Mouse (Mus musculus): Measurements from ENCODE around the gene Trim25. TPM values are rescaled to one million over a fixed set of nuclear protein-coding genes. Genes with fewer than 3 reads are reported as not detected.

Trim25 gene
- total RNA-seq (2021): 1 to 10 TPM; 4.0 to 5.2 TPM
- long read RNA-seq, experiment 1: 0 reads
- long read RNA-seq, experiment 2: 0 reads

GRCm38 (mm10) chr11:88998974-88999722, at the start of gene Trim25:
Trim25 (plus strand) TSS chr11:88999376.
- peak; percentile 21 to 50 for DNase-seq (ENCODE audit: low spot score in 2 of 2)

DNA sequence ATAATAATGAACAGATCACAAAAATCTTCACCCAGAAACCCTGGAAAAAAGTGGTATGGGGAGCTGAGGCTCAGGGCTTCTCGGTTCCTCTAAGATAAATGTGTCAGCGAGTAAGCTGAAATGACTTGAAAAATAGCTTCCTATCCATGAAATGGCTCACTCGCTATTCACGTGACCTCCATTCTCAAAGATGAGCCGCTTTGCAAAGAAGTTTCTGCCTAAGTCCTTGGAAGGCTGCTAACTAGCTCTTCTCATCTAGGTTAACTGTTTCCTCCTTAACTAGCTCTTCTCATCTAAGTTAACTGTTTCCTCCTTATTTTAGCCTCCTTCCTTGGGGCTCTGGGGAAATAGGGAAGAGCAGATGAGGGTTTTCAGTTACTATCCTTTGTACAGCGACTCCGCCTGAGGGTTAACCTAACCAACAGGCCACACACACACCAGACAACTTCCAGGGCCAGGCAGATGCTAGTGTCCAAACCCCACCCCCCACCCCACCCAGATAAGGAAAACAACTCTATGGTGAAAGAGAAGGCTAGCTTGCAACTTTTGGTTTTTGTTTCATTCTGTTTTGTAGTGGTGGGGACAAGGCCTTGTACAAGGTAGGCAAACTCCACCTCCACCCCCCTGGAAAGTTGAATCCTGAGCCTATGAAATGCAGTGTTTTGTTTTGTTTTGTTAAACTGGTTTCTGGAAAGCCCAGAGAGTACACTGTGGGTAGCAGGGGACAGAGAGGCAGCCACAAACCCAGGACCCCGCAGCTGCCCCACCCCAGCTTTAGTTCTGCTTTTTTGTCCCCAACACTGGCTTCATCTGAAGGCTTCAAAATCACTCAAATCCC, 49.2 kb upstream of the Trim25 start:
- no peak for DNase-seq (ENCODE audit: low spot score in 2 of 2)

DNA sequence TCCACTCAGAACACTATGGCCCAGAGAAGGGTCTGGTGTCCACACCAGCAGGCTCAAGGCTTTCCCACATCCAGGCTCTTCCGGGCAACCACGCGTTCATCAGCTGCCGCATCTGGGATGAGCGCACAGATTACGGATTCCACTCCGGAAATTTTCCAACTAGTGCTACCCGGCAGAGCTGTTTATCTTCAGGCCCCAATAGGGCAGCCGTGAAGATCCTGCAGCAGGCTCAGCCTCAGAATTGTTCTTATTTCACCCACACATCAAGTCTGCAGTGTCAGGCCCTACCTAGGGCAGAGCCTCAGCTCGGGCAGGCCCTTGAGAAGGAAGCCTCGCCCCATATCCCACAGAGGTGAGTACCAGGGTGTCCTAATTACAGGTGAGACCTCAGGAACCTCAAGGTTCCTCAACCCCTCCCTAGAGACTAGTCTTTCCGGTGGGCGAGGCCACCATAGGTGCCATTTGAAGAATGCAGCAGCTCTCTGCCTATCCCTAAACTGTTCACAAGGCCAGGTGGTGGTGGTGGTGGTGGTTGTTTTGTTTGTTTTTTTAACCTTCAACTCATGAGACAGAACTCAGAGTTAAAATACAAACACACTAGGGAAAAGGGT, 48.4 kb upstream of the Trim25 start:
- no peak for DNase-seq (ENCODE audit: low spot score in 2 of 2)

DNA sequence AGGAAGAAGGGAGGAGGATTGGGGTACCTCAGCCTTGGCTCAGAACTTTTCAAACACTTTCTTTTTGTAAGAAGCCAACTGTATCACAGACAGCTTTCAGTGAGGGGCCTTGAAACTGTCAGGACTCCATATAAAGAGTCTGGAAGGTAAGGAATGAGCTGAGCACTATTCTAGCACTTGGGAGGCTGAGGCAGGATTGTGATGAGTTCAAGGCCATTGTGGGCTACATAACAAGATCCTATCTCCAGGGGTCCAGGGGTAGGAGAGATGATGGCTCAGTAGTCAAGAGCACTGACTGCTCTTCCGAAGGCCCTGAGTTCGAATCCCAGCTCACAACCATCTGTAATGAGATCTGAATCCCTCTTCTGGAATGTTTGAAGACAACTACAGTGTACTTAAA, 47.6 kb upstream of the Trim25 start:
- no peak for DNase-seq (ENCODE audit: low spot score in 2 of 2)

DNA sequence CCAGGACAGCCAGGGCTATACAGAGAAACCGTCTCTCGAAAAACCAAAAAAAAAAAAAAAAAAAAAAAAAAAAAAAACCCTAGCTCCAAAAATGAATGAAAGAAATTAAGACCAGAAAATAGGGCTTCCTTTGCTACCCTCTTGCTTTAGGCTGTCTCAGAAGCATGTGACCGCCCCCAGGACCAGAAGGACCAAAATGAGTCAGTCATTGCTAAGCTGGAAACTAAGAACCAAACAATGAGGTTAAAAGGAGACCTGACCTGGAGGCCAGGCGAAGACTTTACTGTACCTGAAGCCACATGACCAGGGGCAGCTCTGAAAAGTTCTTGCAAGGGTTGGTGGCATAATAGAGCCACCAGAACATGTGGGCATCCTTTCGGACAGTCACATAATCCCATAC, 47.1 kb upstream of the Trim25 start:
- no peak for DNase-seq (ENCODE audit: low spot score in 2 of 2)

DNA sequence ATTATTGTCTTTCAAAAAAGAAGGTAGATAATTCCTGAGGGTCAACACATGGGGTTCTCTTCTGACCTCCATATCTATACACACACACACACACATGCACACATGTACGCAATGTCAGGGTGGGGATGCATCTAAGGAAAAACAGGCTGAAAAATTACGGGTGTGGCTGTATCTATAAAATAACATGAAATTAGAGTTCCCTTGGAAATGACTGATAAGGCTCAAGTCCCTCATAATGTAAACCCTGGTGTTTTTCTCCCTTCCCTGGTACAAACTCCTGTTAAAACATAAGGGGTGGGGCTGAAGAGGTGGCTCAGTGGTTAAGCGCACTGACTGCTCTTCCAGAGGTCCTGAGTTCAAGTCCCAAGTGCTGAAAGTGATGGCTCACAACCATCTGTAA, 45.6 kb upstream of the Trim25 start:
- DNase-seq (ENCODE audit: low spot score in 2 of 2): no peak

GRCm38 (mm10) chr11:88954803-88955202, 44.4 kb upstream of the Trim25 start:
- peak in 1 of 2 experiments; percentile 10 for DNase-seq (ENCODE audit: low spot score in 2 of 2)

- peak; percentile 89 to 96 for DNase-seq (ENCODE audit: low spot score in 2 of 2)
Observed at GRCm38 (mm10) chr11:88955217-88955969, 43.8 kb upstream of the Trim25 start, which contains the start of gene Scpep1. Scpep1 (minus strand) TSS chr11:88955465.

DNA sequence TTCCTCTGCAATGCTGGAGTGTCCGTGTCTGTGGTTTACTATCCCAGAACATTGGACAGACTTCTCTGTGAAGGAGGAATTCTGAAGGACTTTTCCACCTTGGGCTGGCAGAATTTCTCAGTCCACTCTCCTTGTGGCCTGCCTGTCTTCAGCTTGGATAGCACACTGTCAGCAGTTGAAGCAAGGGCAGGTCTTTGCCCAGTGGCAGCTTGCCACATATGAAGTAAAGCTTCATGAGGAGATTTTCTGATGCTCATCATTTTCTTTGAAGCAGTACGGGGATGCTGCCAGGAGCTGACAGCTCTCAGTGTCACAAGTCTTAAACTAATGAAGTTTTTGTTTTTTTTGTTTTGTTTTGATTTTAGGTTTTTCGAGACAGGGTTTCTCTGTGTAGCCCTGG, 40.3 kb upstream of the Trim25 start:
- no peak for DNase-seq (ENCODE audit: low spot score in 2 of 2)

DNA sequence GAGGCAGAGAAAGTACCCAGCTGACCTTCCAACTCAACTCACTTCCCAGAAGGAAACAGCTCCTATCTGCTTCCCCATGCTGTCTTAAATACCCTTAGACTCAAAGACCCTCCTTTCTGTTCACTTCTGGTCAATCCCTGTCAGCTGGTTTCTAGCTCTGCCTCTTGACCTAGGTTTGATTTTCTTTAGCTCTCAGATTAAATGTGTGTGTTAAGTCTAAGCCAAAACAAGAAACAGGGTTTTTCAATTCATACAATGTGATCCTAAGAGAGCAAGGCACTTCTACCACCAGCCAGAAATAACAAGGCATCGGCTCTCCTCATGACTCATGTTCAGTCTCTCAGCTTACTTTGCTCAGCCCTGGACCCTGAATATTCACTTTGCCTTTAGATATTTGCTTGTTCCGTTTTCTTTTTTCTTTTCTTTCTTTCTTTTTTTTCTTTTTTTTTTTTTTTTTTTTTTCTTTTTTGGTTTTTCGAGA, 32.3 kb upstream of the Trim25 start, which contains the start of gene Elobl:
TSS of gene Elobl (minus strand) at position 51 of the 481 bp plus-strand sequence.
- DNase-seq (ENCODE audit: low spot score in 2 of 2): no peak

- peak in 1 of 2 experiments; percentile 15 for DNase-seq (ENCODE audit: low spot score in 2 of 2)
Observed at GRCm38 (mm10) chr11:88970202-88970732, 28.9 kb upstream of the Trim25 start, which contains the start of gene Coil. Coil (plus strand) TSS chr11:88970252.

GRCm38 (mm10) chr11:88973776-88974701, 25.1 kb upstream of the Trim25 start:
- DNase-seq (ENCODE audit: low spot score in 2 of 2): peak; percentile 94

GRCm38 (mm10) chr11:88976320-88976719, 22.9 kb upstream of the Trim25 start:
- DNase-seq (ENCODE audit: low spot score in 2 of 2): no peak

DNA sequence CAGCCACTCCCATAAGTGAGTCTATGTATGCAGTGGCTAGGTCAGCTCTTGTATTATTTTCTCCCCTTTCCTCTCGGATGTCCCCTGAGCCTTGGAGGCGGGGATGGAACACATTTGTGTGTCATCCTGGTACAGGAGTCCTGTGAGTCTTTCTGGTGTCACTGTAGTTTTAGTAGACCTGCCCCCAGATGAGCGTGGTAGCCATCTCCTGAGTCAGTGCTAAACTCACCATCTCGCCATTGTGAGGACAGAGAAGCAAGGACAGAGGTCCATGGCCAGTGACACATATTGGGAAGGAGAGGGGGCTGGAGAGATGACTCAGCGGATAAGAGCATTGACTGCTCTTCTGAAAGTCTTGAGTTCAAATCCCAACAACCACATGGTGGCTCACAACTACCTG, 22.0 kb upstream of the Trim25 start:
- no peak for DNase-seq (ENCODE audit: low spot score in 2 of 2)

DNA sequence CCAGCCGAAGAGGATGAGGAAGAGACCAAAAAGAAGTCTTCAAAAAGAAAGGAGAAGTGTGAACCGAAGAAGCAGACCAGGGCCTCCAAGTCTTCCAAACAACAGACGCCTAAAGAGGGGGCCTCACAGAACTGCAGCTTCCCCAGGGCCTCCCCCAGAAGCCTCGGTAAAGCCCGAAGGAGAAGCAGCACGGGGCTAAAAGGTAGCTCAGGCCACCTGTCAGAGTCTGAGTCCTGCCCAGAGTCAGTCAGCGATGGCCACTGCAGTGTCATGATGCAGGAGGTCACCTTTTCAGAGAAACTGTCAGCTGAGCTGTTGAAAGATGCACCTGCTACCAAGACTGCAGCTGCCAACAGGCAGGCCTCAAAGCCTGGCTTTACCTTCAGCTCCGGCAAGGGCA, 17.8 kb upstream of the Trim25 start:
- DNase-seq (ENCODE audit: low spot score in 2 of 2): no peak

DNA sequence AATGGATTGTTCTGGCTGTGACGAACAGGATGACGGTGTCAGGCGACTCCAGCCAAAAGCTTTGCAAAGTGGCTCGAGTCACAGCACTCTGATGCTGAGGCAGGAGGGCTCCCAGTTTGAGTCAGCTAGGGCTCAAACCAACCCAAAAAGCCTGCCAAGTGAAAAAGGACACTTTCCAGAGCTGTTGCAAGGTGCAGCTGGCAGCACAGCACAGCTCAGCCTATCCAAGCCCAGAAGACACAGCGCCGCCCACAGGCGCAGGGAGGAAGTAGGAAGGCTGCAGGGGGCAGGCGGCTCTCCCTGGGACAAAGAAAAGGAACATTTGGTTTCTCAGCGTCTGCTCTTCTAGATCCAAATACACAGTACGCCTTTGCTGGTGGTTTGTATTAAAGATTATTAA, 12.6 kb upstream of the Trim25 start:
- DNase-seq (ENCODE audit: low spot score in 2 of 2): no peak

DNA sequence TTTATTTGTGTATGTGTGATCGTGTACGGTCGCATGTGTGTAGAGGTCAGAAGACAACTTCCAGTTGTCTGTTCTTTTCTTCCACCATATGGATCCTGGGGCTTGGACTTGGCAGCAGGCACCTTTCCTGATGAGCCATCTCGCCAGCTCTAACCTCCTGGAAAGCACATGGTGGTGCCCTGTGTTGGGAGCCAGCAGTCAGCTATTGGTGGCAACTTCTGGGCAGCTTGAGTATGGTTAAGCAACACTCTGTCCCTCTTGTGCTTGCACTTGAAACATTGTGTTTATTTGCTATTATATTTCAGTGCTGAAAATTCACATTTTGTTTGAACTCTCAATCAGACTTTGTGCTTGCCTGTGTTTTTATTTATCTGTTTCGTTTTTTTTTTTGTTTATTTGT, 10.2 kb upstream of the Trim25 start:
- DNase-seq (ENCODE audit: low spot score in 2 of 2): no peak

DNA sequence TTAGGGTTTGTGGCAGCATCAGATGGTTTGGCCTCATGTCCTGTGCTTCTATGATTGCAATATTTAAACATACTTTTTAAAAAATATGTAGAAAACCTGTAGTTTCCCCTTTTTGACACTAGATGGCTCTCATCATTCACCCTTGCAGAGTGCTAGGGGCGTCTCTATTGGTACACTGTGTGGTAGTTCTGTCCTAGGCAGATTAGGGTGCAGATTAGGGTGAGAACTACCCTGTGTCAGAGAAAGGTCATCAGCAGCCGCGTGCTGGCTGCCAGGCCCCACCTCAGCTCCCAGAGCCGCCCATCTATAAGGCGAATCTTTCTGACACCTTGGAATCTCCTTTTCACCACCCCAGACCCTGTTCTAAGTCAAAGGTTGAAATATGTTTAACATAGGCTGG, 9.6 kb upstream of the Trim25 start:
- no peak for DNase-seq (ENCODE audit: low spot score in 2 of 2)

GRCm38 (mm10) chr11:88993186-88993585, 6.0 kb upstream of the Trim25 start:
- no peak for DNase-seq (ENCODE audit: low spot score in 2 of 2)

Data from layer of hippocampus, postnatal 14 days (tissue).